In the genomic region with DNA sequence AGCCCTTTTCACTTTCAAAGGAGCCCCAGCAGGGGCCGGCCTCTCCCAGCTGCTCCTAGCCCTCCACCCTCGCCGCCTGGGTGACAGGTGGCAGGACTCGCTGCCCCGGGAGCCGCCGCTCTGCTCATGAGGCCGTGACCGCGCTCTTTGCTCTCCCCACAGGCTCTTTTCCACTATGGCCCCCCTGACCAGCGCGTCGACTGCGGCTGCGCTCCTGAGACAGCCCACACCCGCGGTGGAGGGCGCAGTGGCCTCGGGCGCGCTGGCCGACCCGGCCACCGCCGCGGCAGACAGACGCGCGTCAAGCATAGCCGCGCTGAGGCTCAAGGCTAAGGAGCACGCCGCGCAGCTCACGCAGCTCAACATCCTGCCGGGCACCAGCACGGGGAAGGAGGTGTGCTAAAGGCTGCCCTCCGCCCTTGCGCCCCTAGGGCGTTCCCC, we compare ENCODE assay signal across 8 mouse cellular contexts. TPM values are rescaled to one million over a fixed set of nuclear protein-coding genes. Genes with fewer than 3 reads are reported as not detected.
DNase-seq lines count a peak whose midpoint lies in the region; ATAC-seq lines count a peak whose summit lies in the region.

No protein-coding gene starts in this region.

- H3K4me2 ChIP-seq in kidney, embryonic 16.5 days (replicated peaks; ENCODE audit: low read depth, low read length), result peak overlapping the region; percentile 52
- H3K4me2 ChIP-seq in neural tube, embryonic 12.5 days (replicated peaks), result peak overlapping the region; percentile 49

- WGBS in kidney, embryonic 16.5 days, result 15% methylated on average over 28 of the region's 40 CpGs
- WGBS in neural tube, embryonic 12.5 days, result 16% methylated on average over 40 of the region's 40 CpGs

- no peaks in the 10 kb centered on the region for H3K4me1 ChIP-seq in kidney, embryonic 16.5 days (ENCODE audit: insufficient read depth, low read length)
- H3K4me1 ChIP-seq in neural tube, embryonic 12.5 days, result 0 out of 2 replicates have a peak, but pooled peaks cover 7% of the 10 kb centered on the region

- H3K9ac ChIP-seq in kidney, embryonic 16.5 days (replicated peaks; ENCODE audit: low read length), result no peak overlapping the region
- H3K9ac ChIP-seq in neural tube, embryonic 12.5 days, result no peak overlapping the region

- peaks cover 92% of the 10 kb centered on the region for H3K27me3 ChIP-seq in kidney, embryonic 16.5 days (ENCODE audit: insufficient read depth, low read length)
- H3K27me3 ChIP-seq in neural tube, embryonic 12.5 days (replicated peaks), result peaks cover 78% of the 10 kb centered on the region

- no peaks in the 10 kb centered on the region for H3K9me3 ChIP-seq in kidney, embryonic 16.5 days (ENCODE audit: low read length)
- no peaks in the 10 kb centered on the region for H3K9me3 ChIP-seq in neural tube, embryonic 12.5 days

- no peak for DNase-seq in kidney, adult 9 months
- peak; percentile 14 for DNase-seq in induced T-regulatory cell, adult 2 months (ENCODE audit: low read depth)
- DNase-seq in layer of hippocampus, postnatal 25 days (ENCODE audit: extremely low spot score in 1 of 2, low spot score in 1 of 2), result no peak
- no peak for DNase-seq in gastrocnemius, adult 8-10 months (ENCODE audit: low spot score in 2 of 2)
- no peak for DNase-seq in right cerebral cortex, postnatal 10 days (ENCODE audit: low spot score in 2 of 2)

- H3K4me3 ChIP-seq in kidney, embryonic 16.5 days (ENCODE audit: low read length), result peak overlapping the region; percentile 35
- H3K4me3 ChIP-seq in neural tube, embryonic 12.5 days, result no peak overlapping the region

- H3K27ac ChIP-seq in kidney, embryonic 16.5 days (ENCODE audit: low read length), result no peak overlapping the region
- H3K27ac ChIP-seq in neural tube, embryonic 12.5 days, result no peak overlapping the region

- H3K36me3 ChIP-seq in kidney, embryonic 16.5 days (ENCODE audit: insufficient read depth, low read length), result no peaks in the 10 kb centered on the region
- no peaks in the 10 kb centered on the region for H3K36me3 ChIP-seq in neural tube, embryonic 12.5 days

- peak; percentile 59; the same call in 1 of the 2 replicates for ATAC-seq in kidney, embryonic 16.5 days (ENCODE audit: low FRiP score, low TSS enrichment)
- peak; percentile 43 for ATAC-seq in common myeloid progenitor, adult 5-6 weeks (replicated peaks; ENCODE audit: low read depth, poor library complexity, severe bottlenecking)
- peak; percentile 65 for ATAC-seq in neural tube, embryonic 12.5 days (ENCODE audit: low FRiP score, low read depth)

RNA-seq across cellular contexts. Expression of a gene that starts 10.8 kb away (rescaled TPM):
- 0.08 and 0.15 TPM in 2 replicates for polyA plus RNA-seq in kidney, embryonic 16.5 days (2015; fragmentation: Nextera tagmentation; extraction: Ambion mirVana)
- total RNA-seq in common myeloid progenitor, adult 5-6 weeks (2017), result not detected in 2 replicates
- polyA plus RNA-seq in neural tube, embryonic 12.5 days (2016; fragmentation: Nextera tagmentation; extraction: Ambion mirVana), result 1.8 and 2.9 TPM in 2 replicates
- total RNA-seq in layer of hippocampus, postnatal 25 days (2021), result 10 to 100 TPM; 16.2 to 17.9 TPM
- total RNA-seq in gastrocnemius, adult 8-10 months (2022), result under 1 TPM; 0.27 to 0.44 (median 0.34) TPM

Comparison
In these comparisons a context has a peak if more than half of its experiments do, and no peak if none do; other contexts are left out.
1. RNA of a gene that starts 10.8 kb away (total RNA-seq): 16.2 to 17.9 TPM in layer of hippocampus, postnatal 25 days; 0.27 to 0.44 TPM in gastrocnemius, adult 8-10 months and not detected in common myeloid progenitor, adult 5-6 weeks; every median in the first group is over 10 times any median in the second.
2. Peak in every context shown above with its lines, with median percentiles within 50 percentile points of each other: ATAC-seq.